Mouse (Mus musculus): ENCODE measurements at regions not wholly inside any gene's neighbourhood (a gene's known extent, or its start where the extent isn't known, plus 50 kb on each side); places are given as distances from the start of the nearest gene placed in this dataset.

- CTCF ChIA-PET = no interaction called here
Measured at GRCm38 (mm10) chr2:106256012-106256411, 252.7 kb upstream of the Dnajc24 start.

- CTCF ChIA-PET = no interaction called here
Measured at GRCm38 (mm10) chr2:106234358-106234757, 231.0 kb upstream of the Dnajc24 start.

- CTCF ChIA-PET = no interaction called here
Measured at GRCm38 (mm10) chr2:106231136-106231535, 227.8 kb upstream of the Dnajc24 start.

- CTCF ChIA-PET = no interaction called here
Measured at GRCm38 (mm10) chr2:106230021-106230420, 226.7 kb upstream of the Dnajc24 start.

- CTCF ChIA-PET = no interaction called here
Measured at GRCm38 (mm10) chr2:106228249-106228648, 224.9 kb upstream of the Dnajc24 start.

GRCm38 (mm10) chr2:106216169-106216568, 212.8 kb upstream of the Dnajc24 start:
- CTCF ChIA-PET = no interaction called here

- CTCF ChIA-PET = no interaction called here
Measured at GRCm38 (mm10) chr2:106213740-106214139, 210.4 kb upstream of the Dnajc24 start.

- CTCF ChIA-PET = no interaction called here
Measured at GRCm38 (mm10) chr2:106210773-106211172, 207.4 kb upstream of the Dnajc24 start.

GRCm38 (mm10) chr2:106208767-106209250, 205.5 kb upstream of the Dnajc24 start:
- CTCF ChIA-PET = no interaction called here

GRCm38 (mm10) chr2:106200130-106200529, 196.8 kb upstream of the Dnajc24 start:
- CTCF ChIA-PET = no interaction called here

- CTCF ChIA-PET = no interaction called here
Measured at GRCm38 (mm10) chr2:106195170-106195569, 191.8 kb upstream of the Dnajc24 start.

- CTCF ChIA-PET = no interaction called here
Measured at GRCm38 (mm10) chr2:106194369-106195023, 191.1 kb upstream of the Dnajc24 start.

GRCm38 (mm10) chr2:106193889-106194347, 190.6 kb upstream of the Dnajc24 start:
- CTCF ChIA-PET = no interaction called here

- CTCF ChIA-PET = no interaction called here
Measured at GRCm38 (mm10) chr2:106190579-106191322, 187.4 kb upstream of the Dnajc24 start.

- CTCF ChIA-PET = no interaction called here
Measured at GRCm38 (mm10) chr2:106183651-106184050, 180.3 kb upstream of the Dnajc24 start.

- CTCF ChIA-PET = no interaction called here
Measured at GRCm38 (mm10) chr2:106182051-106182450, 178.7 kb upstream of the Dnajc24 start.

GRCm38 (mm10) chr2:106162681-106163080, 159.3 kb upstream of the Dnajc24 start:
- CTCF ChIA-PET = no interaction called here

- CTCF ChIA-PET = no interaction called here
Measured at GRCm38 (mm10) chr2:106161877-106162276, 158.5 kb upstream of the Dnajc24 start.

GRCm38 (mm10) chr2:106149701-106150100, 146.4 kb upstream of the Dnajc24 start:
- CTCF ChIA-PET = no interaction called here

GRCm38 (mm10) chr2:106140931-106141330, 137.6 kb upstream of the Dnajc24 start:
- CTCF ChIA-PET = no interaction called here

- CTCF ChIA-PET = no interaction called here
Measured at GRCm38 (mm10) chr2:106101002-106101401, 97.7 kb upstream of the Dnajc24 start.

GRCm38 (mm10) chr2:106086121-106086520, 82.8 kb upstream of the Dnajc24 start:
- CTCF ChIA-PET = no interaction called here

Measured in spleen, embryonic (tissue).